Comparison of ENCODE assay signal across 19 mouse cellular contexts in the genomic region with DNA sequence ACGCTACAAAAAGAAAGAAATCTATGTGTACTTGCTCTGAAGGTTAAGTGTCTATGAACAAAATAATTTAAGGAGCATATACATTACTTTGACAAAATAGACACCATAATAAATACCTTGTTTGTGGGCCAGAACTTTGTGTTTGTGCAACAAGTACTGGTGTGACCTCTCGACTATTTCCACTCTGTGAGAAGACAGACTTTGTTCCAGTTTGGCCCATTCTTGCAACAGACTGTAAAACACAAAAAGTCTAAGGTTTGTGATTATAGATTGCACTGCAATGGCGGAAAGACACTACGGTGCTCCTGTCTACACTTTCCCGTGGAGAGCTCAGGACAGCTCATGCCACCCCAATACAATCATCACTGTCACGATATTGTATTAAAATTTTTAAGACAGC.
"Had no signal": no experiment of that assay in that cellular context is flagged by ENCODE, and none has a peak within 500 bp of the region (broad histone marks: within the 10 kb centered on the region; RNA-seq: fewer than 3 reads in every experiment).

No protein-coding gene starts in this region.

- H3K9me3 ChIP-seq: lung, embryonic 15.5 days; midbrain, embryonic 10.5 days; midbrain, embryonic 12.5 days; neural tube, embryonic 13.5 days; neural tube, embryonic 15.5 days had no signal

- DNase-seq: lung, adult 2 months; lung, postnatal 4 days; midbrain, embryonic 14.5 days; retina, postnatal 1 day; right cerebral cortex, adult 18-20 months; right cerebral cortex, postnatal 25 days; right cerebral cortex, postnatal 4 days; spleen, adult 18-20 months; thymus, adult 18-20 months; thymus, postnatal 14 days; thymus, postnatal 36 days had no signal

- ATAC-seq: lung, postnatal 0 days; midbrain, embryonic 16.5 days had no signal

- H3K4me3 ChIP-seq: lung, embryonic 15.5 days; midbrain, embryonic 10.5 days; midbrain, embryonic 12.5 days; myocyte; neural tube, embryonic 13.5 days; neural tube, embryonic 15.5 days had no signal

- H3K4me1 ChIP-seq: lung, embryonic 15.5 days; midbrain, embryonic 10.5 days; midbrain, embryonic 12.5 days; neural tube, embryonic 13.5 days; neural tube, embryonic 15.5 days had no signal

- H3K27me3 ChIP-seq: lung, embryonic 15.5 days; midbrain, embryonic 12.5 days; neural tube, embryonic 13.5 days; neural tube, embryonic 15.5 days had no signal

- H3K27ac ChIP-seq: lung, embryonic 15.5 days; midbrain, embryonic 10.5 days; midbrain, embryonic 12.5 days; neural tube, embryonic 13.5 days; neural tube, embryonic 15.5 days had no signal

- H3K4me2 ChIP-seq: lung, embryonic 15.5 days; midbrain, embryonic 12.5 days; neural tube, embryonic 13.5 days; neural tube, embryonic 15.5 days had no signal

- H3K9ac ChIP-seq: lung, embryonic 15.5 days; midbrain, embryonic 12.5 days; neural tube, embryonic 13.5 days; neural tube, embryonic 15.5 days had no signal
